Mouse (Mus musculus): Measurements from ENCODE around the gene Crispld2. TPM values are rescaled to one million over a fixed set of nuclear protein-coding genes. Genes with fewer than 3 reads are reported as not detected.

The Crispld2 gene
- 24.6 and 25.2 TPM in 2 replicates for polyA plus RNA-seq (2012; rRNA removed)

DNA sequence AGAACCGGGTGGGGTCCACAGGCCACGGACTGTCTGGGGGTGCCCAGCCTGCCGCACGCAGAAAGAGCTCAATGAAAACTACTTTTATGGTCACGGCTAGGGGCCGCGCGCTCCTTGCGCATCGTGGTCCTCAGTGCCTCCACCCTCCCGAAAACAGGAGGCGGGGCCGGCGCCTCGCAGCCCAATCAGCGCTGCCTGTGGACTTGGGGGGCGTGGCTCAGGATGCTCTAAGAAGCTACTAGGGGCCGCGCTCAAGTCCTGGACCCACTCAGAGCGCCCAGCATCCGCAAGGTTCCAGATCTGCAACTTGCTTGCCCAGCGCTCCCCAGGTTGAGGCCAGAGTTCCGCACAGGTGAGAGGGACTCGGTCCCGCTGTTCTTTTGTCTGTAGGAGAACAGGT lies at the start of gene Crispld2:
TSS of gene Crispld2 (plus strand) at position 190 of the 400 bp plus-strand sequence.

DNA sequence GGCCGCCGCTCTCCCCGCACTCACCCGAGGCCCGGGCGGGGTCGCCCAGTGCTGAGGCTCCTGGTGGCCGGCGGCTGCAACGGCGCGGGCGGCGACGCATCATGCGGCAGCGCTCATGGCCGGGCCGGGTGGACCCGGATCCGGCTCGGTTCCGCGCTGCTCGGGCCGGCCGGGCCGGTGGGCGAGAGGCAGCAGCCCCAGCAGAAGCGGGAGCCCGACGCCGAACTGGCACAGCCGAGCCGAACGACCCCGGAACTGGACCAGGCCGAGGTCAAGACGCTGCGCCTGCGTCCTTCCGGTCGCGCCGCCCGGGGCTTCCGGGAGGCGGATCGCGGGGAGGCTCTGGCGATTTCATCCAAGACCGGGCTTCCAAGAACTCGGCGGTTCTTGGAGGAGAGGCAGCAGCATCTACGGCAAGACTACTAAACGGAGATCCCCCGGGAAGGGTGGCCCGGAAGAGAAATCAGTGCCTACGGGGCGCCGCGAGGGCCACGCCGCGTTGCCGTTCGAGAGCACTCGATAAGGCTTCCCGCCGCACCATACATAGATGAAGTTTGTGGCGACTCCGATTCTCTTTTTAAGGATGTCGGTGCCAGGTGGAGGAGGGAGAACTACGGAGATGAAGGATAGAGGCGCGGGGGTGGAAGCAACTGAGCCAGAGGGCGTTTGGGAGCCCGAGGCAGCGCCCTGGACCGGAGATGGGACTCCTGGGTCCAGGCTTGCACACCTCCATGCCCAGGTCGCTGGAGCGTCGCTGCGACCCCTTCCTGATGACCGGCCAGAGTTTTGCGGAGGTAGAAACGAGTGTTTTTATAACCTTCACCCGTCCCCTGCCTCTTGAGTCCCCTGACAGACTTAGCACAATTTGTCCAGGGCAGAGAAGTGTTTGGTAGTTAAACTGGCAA lies 109.1 kb downstream of the Crispld2 start, which contains the start of gene Zdhhc7:
TSS of gene Zdhhc7 (minus strand) at position 415 of the 905 bp plus-strand sequence.

Other genes with a start within 250 kb of the Crispld2 start
- 13.4 and 15.5 TPM in 2 replicates for gene Tldc1, start 214.0 kb upstream of the Crispld2 start, polyA plus RNA-seq (2012; rRNA removed)
- 169 and 192 TPM in 2 replicates for gene Cotl1, start 151.9 kb upstream of the Crispld2 start, polyA plus RNA-seq (2012; rRNA removed)
- 21.8 and 35.2 TPM in 2 replicates for gene Klhl36, start 130.2 kb upstream of the Crispld2 start, polyA plus RNA-seq (2012; rRNA removed)
- gene Usp10, start 82.1 kb upstream of the Crispld2 start, polyA plus RNA-seq (2012; rRNA removed): 65.5 and 70.6 TPM in 2 replicates
- gene Gm20388, start 81.6 kb upstream of the Crispld2 start, polyA plus RNA-seq (2012; rRNA removed): 28.4 and 30.8 TPM in 2 replicates
- gene Zdhhc7, start 109.0 kb downstream of the Crispld2 start, polyA plus RNA-seq (2012; rRNA removed): 97.5 and 125 TPM in 2 replicates
- 79.4 and 87.4 TPM in 2 replicates for gene 6430548M08Rik, start 121.7 kb downstream of the Crispld2 start, polyA plus RNA-seq (2012; rRNA removed)
- 0.71 and 1.5 TPM in 2 replicates for gene Fam92b, start 185.0 kb downstream of the Crispld2 start, polyA plus RNA-seq (2012; rRNA removed)
- gene Gse1, start 236.0 kb downstream of the Crispld2 start, polyA plus RNA-seq (2012; rRNA removed): 54.9 and 67.5 TPM in 2 replicates